Mouse (Mus musculus) adrenal gland (tissue): ENCODE data around the gene Syngr1.

Experiments
- intact Hi-C: fragments of 180-260 bp; cut with DNase I; formaldehyde crosslinking; loops from one replicate; pipeline ENCODE4 v1.15.1; 2025

Syngr1 gene

DNA sequence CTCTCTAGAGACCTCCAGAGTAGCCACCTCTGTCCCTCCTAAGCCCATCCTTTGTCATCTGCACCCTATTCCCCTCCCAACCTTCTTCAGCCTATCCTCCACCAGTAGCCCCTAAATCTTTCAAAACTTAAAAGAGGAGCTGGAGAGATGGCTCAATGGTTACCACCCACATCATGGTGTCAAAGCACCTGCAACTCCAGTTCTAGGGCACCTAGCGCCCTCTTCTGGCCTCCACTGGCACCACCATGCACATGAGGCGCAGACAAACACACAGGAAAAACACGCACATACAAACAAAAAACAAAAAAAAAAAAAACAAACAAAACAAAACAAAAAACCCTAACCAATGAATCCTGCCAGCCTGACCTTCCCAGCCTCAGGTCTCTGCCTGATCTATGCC, 24.6 kb upstream of the Syngr1 start:
- intact Hi-C loops: loop anchor here (2.0 kb wide), 1 partner anchor 120 kb away; no protein-coding TSS in a partner anchor

DNA sequence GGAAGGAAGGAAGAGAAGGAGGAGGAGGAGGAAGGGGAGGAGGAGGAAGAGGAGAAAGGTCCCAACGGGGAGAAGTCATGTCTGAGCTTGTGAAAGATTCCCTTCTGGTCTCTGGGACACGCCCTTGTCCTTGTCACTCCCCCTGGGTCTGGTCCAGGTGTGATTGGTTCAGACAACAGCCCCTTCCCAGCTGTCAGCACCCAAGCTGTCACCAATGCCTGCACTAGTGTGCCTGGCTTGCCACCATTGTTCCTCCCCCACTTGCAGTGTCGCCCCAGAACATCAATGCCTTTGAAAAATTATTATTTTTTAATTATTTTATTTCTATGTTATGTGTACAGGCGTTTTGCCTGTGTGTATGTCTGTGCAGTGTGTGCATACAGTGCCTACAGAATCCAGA, 22.0 kb upstream of the Syngr1 start:
- intact Hi-C loops: no loop called here

DNA sequence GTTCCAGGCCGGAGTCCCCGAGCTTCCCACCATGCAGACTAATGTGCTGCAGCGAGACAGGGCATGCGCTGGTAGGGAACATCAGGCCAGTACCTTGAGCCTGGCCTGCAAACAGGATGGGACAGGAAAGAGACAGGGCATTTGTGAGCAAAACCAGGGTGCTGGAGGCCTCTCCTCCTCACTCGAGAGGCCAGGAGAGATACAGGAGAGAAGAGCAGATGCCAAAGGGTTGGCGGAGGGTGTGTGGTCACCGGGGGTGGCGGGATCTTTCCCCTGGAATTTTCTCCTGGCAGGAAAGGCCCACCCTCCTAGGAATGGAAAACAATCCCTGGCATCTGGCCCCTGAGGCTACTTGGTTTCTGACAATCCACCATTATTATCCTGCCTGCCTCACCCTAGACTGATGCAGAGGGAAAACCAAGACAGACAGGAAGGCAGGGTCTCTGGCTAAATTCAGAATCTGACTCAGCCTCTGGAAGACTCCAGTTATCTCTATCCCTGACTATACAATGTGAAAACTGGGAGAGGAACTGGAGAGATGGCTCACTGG, 21.0 kb upstream of the Syngr1 start:
- intact Hi-C loops: loop anchor here (5.0 to 10.0 kb wide), 2 partner anchors 63 to 235 kb away; partner anchors contain the start of genes Cbx6 and Npcd

DNA sequence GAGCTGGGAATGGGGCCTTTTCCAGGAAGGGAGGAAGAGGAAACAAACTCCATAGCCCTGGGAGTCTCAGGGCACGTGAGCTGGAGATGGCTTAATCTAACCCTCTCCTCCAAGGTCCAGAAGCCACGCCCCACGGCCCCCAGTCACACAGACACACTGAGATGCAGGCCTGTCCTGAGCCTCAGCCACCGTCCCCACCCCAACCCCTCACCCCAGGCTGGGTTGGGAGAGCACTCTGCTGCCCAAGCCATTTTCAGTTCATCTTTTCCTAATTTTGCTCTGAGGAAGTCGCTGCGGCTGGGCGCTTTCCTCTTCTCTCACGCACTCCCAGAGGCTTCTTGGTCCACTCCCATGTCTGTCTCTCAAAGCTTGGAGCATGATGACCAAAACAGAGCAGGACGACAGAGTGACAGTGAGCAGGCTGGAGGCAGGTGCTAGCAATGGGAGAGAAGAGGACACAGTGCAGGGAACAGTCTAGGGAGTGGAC, 19.1 kb upstream of the Syngr1 start:
- intact Hi-C loops: loop anchor here (2.0 to 10.0 kb wide), 3 partner anchors 65 to 237 kb away; partner anchors contain the start of genes Cbx6 and Npcd

DNA sequence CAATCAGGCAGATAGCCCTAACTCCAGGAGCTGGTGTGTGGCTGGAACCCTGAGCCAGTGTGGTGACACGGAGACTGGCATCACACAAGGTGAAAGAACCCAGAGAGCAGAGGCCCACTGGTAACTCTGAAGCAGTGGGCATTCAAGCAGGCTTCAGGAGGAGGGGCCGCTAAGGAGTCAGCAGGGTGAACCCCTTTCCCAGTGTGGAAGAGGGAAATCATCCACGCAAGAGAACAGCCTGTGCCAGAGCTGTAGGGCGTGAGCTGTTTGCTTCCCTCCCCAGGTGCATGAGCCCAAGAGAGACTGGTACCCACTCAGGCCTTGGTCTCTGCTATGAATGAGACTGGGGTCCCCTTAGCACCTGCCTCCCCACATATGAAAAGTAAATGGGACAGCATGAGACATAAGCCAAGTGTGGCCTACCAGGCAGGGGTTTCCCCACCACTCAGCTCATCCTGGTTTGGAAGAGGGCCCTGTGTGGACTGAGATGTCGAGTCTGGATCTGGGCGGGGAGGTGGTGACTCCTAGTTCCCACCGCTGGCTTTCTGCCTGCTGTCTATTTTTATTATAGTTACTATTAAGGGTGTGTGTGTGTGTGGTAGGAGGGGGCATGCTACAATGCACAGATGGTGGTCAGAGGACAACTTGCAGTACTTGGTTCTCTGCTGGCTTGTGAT, 18.4 kb upstream of the Syngr1 start:
- intact Hi-C loops: loop anchor here (2.0 to 10.0 kb wide), 3 partner anchors 65 to 238 kb away; partner anchors contain the start of genes Cbx6 and Npcd

DNA sequence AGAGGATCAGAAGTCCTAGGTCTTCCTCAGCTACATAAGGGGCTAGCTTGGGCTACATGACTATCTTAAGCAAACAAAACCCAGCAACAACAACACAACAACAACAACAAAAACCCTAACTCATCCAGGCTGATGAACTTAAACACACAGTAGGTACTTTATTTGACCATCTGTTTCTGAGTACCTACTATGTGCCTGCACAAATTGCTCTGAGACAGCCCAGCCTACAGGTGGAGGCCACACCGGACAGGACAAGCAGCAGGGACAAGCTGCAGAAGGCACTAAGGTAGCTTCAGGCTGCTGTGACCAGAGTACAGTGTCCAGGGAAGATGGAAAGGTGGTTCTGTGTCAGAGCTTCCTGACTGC, 17.9 kb upstream of the Syngr1 start:
- intact Hi-C loops: loop anchor here (2.0 to 10.0 kb wide), 3 partner anchors 66 to 238 kb away; partner anchors contain the start of genes Cbx6 and Npcd

DNA sequence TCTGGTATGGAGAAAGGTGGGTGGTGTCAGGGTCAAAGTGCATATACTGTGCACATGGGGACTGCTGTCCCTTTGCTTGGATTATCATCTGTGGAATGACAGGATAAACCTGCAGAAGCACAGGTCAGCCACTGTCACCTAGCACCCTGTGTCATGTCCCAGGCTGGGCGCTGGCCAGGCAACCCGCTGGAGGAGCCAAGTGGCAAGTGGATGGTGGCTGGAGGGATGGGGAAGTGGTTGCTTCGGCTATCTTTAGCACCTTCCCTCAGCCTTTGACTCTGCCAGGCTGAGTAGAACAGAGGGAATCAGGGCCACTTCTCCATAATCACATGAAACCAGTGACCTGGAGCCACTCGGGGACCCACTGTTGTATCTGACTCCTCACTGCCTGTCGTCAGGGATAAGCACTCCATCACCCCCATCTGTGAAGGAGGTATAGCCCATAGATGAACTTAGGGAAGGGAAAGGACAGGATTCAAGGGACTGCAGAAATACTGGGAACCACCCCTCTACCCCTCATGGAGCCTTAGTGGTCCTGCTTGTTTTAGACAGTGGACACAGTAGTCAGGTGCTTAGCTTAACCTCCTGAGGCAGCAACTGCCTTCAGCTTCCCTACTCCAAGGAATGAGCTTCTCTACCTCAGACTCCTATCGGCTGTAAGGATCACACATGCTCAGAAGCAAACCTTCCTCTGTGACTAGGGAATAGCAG, 16.3 kb upstream of the Syngr1 start:
- intact Hi-C loops: loop anchor here (5.0 to 10.0 kb wide), 2 partner anchors 68 to 240 kb away; partner anchors contain the start of genes Cbx6 and Npcd

DNA sequence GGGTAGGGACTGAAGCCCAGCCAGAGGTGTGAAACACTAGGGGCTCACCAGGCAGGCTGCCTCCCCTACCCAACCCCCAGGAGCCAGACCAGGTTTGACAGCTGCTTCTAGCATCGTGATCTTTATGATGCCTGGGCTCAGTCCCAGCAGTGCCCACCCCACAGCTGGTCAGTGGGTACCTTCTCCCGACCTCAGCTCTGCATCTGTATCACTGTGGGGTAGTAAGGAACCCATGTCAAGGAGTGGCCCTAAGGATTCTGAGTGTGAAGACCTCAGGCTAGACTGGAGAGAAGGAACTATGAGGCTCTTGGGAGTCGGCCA, 15.8 kb upstream of the Syngr1 start:
- intact Hi-C loops: loop anchor here (10.0 kb wide), 1 partner anchor 241 kb away; the partner anchor contains the start of genes Cbx6 and Npcd

DNA sequence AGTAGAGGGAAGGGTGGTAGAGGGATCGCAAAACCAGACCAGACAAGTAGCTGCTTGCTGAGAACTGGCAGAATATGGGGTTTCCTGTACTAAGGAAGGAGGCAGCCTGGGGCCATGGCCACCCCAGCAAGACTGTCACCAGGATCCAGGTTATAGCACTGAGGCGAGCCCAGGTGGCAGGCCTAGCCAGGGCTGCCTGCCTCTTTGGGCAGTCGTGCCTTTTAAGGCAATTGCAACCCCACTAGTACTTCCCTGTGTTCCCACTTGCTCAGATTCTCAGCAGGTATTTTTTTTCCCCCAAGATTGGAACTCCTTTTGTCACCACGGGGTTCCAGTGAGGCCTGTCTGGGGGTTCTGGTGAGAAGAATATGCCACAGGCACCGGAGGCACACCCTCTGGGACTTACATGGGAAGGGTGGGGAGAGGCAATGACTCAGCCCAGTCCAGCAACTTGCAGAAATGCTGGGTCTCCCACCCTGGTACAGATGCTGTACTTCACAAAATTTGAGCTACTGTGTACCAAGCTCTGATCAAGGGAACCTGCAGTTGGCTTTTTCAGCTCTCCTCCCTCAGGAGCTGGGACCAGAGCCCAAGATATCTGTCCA, 15.3 kb upstream of the Syngr1 start:
- intact Hi-C loops: loop anchor here (10.0 kb wide), 1 partner anchor 241 kb away; the partner anchor contains the start of genes Cbx6 and Npcd

DNA sequence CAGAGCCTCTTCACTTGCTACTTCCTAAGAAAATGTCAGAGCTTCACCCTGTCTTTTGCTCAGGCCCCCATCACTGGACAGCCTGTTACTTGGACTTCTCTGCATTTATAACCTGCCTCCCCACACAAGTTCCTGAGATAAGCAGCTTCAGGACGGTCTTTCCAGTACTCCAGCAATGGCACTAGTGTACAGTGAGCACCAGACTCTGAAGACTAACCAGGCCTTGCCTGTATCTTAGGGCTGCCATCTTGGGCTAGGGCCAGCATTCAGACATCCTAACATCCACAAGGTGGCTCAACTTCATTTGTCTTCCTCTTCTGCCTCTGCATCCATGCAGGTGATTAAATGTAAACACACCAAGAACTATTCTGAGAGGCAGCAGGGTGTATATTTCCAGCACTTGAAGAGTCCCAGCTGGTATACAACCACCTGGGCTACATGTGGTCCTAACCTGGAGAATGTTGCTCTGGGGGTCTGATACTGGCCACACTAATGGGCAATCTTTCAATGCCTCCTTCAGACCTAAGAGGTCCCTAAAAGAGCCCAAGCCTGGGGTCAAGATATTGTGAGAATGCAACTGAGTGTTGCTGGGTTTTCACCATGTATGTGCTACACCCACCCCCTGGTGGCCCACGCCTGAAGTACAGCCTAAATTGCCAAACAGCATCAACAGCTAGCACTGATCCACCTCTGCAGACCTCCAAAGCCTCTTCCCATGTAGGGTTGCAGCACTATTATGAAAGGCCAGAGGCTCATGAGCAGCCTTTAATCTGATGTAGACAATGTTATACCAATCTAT, 14.6 kb upstream of the Syngr1 start:
- intact Hi-C loops: loop anchor here (10.0 kb wide), 1 partner anchor 242 kb away; the partner anchor contains the start of genes Cbx6 and Npcd

DNA sequence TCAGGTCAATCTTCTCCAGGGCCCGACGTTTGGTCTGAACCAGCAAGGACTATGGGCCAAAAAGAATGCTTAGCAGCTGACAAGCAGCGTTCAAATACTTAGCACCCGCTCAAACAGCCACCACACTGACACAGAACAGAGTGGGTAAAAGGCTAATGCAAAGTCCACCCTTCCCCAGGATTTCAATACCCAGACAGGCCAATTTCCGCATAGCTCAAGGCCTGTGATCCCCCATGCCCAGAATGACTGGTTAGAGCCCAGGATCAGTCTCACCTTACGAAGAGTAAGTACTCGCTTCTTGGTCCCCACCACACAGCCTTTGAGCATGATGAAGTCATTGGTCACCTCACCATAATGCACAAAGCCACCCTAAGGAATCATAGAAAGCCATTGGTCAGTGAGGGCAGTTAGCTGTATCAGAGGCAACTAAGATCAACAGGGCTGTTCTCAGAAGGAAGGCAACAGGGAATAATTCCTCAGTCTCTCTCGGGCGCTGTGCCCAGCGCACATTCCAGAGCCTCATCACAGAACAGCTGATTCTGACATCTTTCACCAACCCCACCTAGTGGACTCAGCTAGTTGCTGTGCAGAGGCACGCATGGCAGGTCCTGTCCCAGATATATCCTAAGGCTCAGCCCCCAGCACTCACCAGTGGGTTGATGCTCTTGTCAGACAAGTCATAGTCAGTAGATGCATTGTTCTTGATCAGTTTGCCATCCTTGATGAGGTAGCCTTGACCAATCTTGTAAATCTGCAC, 12.9 kb upstream of the Syngr1 start:
- intact Hi-C loops: loop anchor here (10.0 kb wide), 1 partner anchor 243 kb away; the partner anchor contains the start of genes Cbx6 and Npcd

DNA sequence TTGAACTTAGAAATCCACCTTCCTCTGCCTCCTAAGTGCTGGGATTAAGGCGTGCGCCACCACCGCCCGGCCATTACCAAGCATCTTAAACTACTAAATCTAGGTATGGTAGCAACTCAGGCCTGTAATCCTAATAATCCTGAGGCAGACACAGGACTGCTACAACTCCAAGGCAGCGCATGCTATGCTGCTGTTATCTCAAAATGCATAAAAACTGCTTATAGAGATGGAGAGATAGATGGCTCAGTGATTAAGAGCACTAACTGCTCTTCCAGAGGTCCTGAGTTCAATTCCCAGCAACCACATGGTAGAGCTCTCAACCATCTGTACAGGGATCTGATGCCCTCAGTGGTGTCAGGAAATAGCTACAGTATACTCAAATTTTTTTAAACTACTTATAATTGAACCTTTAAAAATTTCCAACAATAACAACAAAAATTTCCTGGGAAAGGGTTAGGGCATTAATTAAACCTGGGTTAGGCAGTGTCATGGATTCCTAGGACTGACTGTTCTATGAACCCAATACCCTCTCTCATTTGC, 11.9 kb upstream of the Syngr1 start:
- intact Hi-C loops: loop anchor here (10.0 kb wide), 1 partner anchor 244 kb away; the partner anchor contains the start of genes Cbx6 and Npcd

DNA sequence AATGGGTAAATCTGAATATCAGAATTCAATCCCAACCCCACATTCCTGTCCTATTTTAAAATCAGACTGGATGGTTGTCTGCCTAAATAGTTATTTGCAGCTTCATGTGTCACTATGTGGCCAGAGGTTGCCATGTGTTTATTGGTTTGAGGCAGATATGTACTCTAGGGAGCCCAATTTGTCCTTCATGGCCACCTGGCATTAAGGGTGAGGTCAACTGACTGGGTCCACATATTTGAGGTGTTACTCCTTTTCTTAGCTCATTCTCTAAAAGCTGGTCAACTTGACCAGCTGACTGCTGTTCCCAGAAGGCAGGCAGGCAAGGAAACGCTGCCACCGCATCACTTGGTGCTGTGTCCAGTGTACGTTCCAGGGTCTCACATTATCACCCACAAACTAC, 11.2 kb upstream of the Syngr1 start:
- intact Hi-C loops: loop anchor here (10.0 kb wide), 1 partner anchor 245 kb away; the partner anchor contains the start of genes Cbx6 and Npcd

DNA sequence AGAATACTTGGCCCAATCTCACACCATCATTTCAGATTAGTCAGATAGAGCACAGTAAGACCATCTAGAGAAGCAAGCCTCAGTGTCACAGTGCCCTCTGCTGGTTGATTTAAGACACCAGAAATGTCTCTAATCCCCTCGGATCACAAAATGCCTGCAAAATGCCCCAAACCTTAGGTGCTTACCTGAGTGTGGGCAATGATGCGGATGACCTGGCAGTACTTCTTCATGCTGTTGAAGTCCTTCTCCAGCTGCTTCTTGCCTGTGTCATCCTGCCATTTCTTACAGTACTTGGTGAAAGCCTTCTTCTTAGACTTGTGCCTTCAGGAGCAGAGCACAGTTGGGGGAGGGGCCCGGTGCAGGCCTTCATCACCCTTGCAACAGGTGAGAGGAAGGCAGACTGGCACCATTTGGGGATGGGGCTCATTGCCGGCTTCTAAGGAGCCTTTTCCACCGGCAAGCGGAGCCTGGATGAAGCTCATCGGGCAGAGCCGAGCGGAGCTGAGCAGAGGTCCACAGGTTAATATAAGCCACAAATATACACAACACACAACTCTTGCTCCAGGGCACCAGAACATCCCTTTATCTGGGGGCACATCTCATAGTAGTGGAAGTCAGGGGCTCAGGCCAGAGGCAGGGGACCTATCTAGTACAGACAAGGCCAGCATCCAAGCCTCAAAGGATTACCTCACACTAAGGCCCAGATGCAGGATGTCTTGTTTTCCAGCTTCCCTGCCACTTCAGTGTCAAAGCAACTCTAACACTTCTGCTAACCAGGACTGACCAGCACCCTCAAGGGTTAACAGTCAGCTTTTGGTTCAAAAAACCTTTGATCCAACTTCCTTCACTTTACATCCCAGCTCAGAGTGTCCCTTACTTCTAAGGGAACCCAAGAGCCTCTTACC, 10.2 kb upstream of the Syngr1 start:
- intact Hi-C loops: no loop called here

DNA sequence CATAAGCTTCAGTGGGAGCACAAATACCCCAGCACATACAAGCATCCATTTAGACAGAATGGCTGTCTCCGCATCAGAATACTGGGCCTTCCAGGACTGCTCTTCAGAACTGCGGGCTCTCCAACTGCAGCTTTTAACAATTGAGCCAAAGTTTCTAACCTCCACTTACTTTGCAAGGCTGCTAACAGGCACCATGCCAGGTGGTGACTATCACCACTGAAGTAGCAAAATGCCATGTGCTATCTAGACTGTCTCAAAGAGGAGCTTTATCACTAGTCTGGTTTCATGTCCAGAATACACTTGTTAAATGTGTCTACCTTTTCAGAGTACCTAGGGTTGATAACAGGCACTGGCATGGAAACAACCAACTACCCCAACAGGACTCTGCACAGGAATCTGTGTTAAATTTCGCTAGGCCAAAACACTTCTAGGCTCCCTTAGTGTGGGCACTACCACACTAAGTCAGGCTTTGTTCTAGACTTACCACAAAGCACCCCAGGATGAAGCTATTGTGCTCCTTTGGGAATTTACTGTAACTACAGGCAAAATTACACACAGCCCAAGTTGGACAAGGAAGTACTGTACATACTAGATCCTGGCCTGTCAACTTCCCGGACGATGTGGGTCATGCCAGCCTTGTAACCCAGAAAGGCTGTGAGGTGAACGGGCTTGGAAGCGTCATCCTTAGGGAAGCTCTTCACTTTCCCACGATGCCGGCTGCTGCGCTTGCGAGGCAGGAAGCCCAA, 9.2 kb upstream of the Syngr1 start:
- intact Hi-C loops: no loop called here

DNA sequence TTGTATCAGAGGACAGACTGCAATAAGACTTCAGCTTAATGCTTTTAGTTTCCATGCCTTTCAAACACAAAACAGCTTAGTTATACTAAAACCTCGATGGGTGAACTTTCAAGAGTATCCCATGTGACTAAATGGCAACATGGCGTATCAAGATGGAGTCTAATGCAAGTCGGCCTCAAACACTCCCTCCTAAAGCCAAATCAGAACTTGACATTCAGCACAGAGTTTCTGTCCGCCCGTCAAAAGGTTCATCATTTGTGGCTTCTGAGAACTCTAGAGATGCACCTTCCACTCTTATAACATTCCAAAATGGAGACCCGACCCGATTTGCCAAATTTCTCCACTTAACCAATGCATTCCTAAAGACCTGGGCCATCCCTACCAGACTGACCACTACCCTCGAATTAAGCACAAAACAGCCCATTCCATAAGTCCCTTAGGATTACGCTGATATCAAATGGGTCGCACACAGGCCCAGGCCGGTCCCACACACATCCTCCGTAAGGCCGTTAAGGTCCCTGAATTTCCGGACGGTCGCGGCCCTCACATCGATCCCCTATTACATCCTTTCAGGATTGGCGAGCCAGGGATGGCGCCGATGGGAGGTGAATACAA, 8.4 kb upstream of the Syngr1 start:
- intact Hi-C loops: no loop called here

DNA sequence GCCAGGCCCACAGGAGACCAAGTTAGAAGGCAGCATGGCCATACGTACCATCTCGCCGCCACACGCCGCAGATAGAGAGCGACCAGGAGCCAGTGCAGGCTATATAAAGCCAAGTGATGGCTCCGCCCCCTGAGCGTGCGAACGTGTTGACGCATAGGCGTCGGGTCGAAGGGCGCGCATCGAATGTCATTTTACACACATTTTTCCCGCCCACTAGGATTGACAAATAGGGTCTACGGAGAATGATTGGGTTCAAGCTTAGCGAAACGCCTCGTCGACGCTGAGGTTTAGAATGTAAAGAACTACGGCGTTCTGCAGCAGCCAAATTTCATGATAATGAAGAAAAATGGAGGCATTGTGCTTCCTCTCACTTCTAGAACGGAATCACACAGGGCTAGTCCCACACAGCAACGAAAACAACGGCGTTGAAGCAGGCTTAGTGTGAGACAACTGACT, 7.8 kb upstream of the Syngr1 start:
- intact Hi-C loops: no loop called here
